Mouse (Mus musculus) stomach, embryonic 15.5 days (tissue): ENCODE data around the gene Smg7. TPM values are rescaled to one million over a fixed set of nuclear protein-coding genes. Genes with fewer than 3 reads are reported as not detected.

Experiments used
- ATAC-seq: fragments of 200-750 bp; cut with Nextera tagmentation; 2 replicates; pipeline ENCODE4 v1.8.0; 2017; ENCODE audit warnings: low read depth, moderate number of reproducible peaks, moderate TSS enrichment; ENCODE audit not compliant: insufficient read depth, low FRiP score
- H3K27ac ChIP-seq: fragments of 300-500 bp; sonication (generic); 2 replicates; pipeline ENCODE4 v1.5.1; 2015; ENCODE audit warnings: mild to moderate bottlenecking, inconsistent platforms
- H3K27me3 ChIP-seq: fragments of 300-500 bp; sonication (generic); replicated peaks from 2 replicates; pipeline ENCODE4 v1.6.1; 2015; ENCODE audit warnings: inconsistent platforms
- H3K36me3 ChIP-seq: fragments of 300-500 bp; sonication (generic); 2 replicates; pipeline ENCODE4 v1.6.1; 2015; ENCODE audit warnings: inconsistent platforms
- H3K4me1 ChIP-seq: fragments of 300-500 bp; sonication (generic); 2 replicates; pipeline ENCODE4 v1.6.1; 2015; ENCODE audit warnings: inconsistent platforms
- H3K4me2 ChIP-seq: fragments of 300-500 bp; sonication (generic); 2 replicates; pipeline ENCODE4 v1.6.1; 2015; ENCODE audit warnings: mild to moderate bottlenecking, inconsistent platforms
- H3K4me3 ChIP-seq: fragments of 300-500 bp; sonication (generic); replicated peaks from 2 replicates; pipeline ENCODE4 v1.5.1; 2015; ENCODE audit warnings: inconsistent platforms
- H3K9ac ChIP-seq: fragments of 300-500 bp; sonication (generic); 2 replicates; pipeline ENCODE4 v1.6.1; 2015; ENCODE audit warnings: inconsistent platforms
- H3K9me3 ChIP-seq: fragments of 300-500 bp; sonication (generic); 2 replicates; pipeline ENCODE4 v1.6.1; 2016; ENCODE audit warnings: inconsistent platforms
- WGBS: fragments of 180-500 bp; shearing (Covaris S2); methylation state at CpG from one replicate; pipeline ENCODE4 v1.1.7; 2015; 5-methylcytosine and 5-hydroxymethylcytosine counted together
- polyA plus RNA-seq: library from polyadenylated mRNA; unstranded; fragments of >200 nt; fragmentation: Nextera tagmentation; extraction: Ambion mirVana; gene quantifications from 2 replicates; pipeline ENCODE4 v1.2.1, GENCODE M21; 2015

The Smg7 gene
- polyA plus RNA-seq, 1 experiment from 2014 or later = 22.8 TPM

DNA sequence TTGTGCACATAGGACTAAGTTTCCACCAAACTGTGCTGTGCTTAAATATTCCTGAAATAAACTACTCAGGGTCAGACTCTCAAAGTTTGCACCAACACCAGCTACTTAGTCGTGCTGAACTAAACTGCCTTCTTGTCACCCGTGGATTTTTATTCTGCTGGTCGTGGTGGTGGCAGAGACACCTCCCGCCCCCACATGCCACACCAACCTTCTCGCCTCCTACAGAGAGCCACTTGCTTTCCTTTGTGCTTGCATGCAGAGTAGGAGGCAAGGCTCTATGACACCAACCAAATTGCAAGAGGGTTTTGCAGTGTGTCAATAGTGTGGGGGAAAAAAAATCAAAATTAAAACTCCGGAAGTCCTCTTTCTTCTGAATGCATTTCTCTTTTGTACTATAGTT is 82.9 kb downstream of the Smg7 start:
- H3K4me1 ChIP-seq = peaks cover 6% of the 10 kb centered on the region; the same call in 1 of the 2 replicates
- WGBS = 68% methylated on average over 6 of the region's 6 CpGs
- no peaks in the 10 kb centered on the region for H3K36me3 ChIP-seq
- no peaks in the 10 kb centered on the region for H3K9me3 ChIP-seq
- H3K27me3 ChIP-seq = no peaks in the 10 kb centered on the region
- H3K9ac ChIP-seq = no peak overlapping the region
- no peak for ATAC-seq
- H3K4me2 ChIP-seq = no peak overlapping the region
- H3K4me3 ChIP-seq = no peak overlapping the region
- H3K27ac ChIP-seq = no peak overlapping the region

DNA sequence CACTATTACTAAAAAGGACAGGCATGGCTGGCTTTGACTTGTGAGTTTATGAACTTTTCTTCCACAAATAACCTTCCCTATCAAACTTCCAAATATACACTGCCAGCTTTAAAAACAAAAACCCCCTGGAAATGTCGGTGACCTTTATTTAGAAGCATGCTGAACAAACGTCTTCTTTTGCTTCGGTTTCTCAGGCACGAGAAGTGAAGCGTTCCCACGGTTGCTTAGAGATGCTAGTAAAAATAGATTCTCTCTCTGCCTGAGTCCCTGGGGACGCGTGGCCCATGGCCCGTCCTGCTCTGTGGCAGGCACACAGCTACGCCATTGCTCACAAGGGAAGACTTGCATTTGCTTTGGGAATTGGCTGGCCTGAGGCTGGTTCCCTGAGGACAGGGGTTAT is 84.7 kb downstream of the Smg7 start:
- H3K36me3 ChIP-seq = no peaks in the 10 kb centered on the region
- no peak overlapping the region for H3K27ac ChIP-seq
- 54% methylated on average over 10 of the region's 10 CpGs for WGBS
- H3K9ac ChIP-seq = no peak overlapping the region
- no peaks in the 10 kb centered on the region for H3K27me3 ChIP-seq
- no peak for ATAC-seq
- no peak overlapping the region for H3K4me3 ChIP-seq
- H3K4me1 ChIP-seq = peaks cover 6% of the 10 kb centered on the region; the same call in 1 of the 2 replicates
- H3K4me2 ChIP-seq = no peak overlapping the region
- H3K9me3 ChIP-seq = no peaks in the 10 kb centered on the region

DNA sequence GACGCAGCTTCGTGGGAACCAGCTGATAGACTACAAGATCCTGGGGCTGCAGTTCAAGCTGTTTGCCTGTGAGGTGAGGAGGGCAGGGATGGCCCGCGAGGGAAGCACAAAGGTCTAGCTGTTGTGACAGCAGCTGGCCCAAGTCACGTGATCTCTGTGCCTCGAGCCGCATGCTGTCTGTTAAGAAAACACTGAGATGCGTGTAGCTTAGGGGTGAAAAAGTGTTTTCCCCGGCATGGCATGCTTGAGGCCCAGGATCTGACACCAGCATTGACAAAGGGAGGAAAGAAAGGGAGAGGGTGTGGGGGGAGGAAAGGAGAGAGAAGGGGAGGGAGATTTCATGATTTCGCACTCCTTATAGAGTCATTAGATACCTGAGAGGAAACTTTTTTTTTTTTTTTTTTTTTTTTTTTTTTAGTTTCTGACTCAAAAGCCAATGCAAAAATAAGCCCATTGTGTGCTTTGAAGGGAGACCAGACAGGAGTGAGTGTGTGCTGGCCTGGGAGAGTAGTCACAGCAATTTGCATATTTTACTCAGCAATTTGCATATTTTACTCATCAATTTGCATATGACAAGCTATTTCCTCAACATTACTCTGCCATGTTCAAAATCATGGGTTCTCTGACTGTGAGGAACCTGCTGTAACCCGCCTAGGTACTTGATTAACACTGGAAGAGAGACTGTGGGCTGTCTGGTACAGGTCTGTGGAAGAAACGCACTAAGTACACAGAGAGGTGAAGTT is 85.2 kb downstream of the Smg7 start:
- H3K9me3 ChIP-seq = no peaks in the 10 kb centered on the region
- no peak for ATAC-seq
- no peak overlapping the region for H3K9ac ChIP-seq
- H3K4me3 ChIP-seq = no peak overlapping the region
- WGBS = 42% methylated on average over 12 of the region's 12 CpGs
- H3K27me3 ChIP-seq = no peaks in the 10 kb centered on the region
- no peak overlapping the region for H3K27ac ChIP-seq
- peaks cover 6% of the 10 kb centered on the region; the same call in 1 of the 2 replicates for H3K4me1 ChIP-seq
- no peak overlapping the region for H3K4me2 ChIP-seq
- no peaks in the 10 kb centered on the region for H3K36me3 ChIP-seq

DNA sequence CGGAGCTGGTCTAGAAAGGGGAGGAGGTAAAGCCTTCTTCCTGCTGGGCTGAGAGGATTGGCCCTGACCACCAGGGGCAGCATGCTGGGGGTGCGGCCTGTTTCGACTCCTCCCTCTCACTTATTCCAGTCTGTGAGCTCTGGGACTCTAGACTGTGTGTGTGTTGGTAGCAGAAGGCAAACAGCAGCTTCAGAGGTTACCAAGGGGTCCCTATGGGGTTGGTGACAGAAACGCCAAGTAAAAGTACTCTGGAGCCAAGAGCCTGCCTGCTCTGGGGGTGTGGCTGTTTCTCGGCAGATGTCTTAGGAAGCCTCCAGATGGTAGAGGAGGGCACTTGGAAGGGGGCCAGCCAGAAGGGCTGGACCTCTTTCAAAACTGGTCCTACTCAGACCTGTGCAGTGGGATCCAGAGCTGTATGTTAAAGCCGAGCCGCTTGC is 87.2 kb downstream of the Smg7 start:
- H3K36me3 ChIP-seq = no peaks in the 10 kb centered on the region
- no peak overlapping the region for H3K4me3 ChIP-seq
- no peaks in the 10 kb centered on the region for H3K9me3 ChIP-seq
- no peaks in the 10 kb centered on the region for H3K27me3 ChIP-seq
- no peak overlapping the region for H3K27ac ChIP-seq
- peak; percentile 70 for ATAC-seq
- peak overlapping the region; percentile 40 for H3K4me2 ChIP-seq
- WGBS = 27% methylated on average over 7 of the region's 7 CpGs
- H3K9ac ChIP-seq = no peak overlapping the region
- H3K4me1 ChIP-seq = peaks cover 6% of the 10 kb centered on the region; the same call in 1 of the 2 replicates

DNA sequence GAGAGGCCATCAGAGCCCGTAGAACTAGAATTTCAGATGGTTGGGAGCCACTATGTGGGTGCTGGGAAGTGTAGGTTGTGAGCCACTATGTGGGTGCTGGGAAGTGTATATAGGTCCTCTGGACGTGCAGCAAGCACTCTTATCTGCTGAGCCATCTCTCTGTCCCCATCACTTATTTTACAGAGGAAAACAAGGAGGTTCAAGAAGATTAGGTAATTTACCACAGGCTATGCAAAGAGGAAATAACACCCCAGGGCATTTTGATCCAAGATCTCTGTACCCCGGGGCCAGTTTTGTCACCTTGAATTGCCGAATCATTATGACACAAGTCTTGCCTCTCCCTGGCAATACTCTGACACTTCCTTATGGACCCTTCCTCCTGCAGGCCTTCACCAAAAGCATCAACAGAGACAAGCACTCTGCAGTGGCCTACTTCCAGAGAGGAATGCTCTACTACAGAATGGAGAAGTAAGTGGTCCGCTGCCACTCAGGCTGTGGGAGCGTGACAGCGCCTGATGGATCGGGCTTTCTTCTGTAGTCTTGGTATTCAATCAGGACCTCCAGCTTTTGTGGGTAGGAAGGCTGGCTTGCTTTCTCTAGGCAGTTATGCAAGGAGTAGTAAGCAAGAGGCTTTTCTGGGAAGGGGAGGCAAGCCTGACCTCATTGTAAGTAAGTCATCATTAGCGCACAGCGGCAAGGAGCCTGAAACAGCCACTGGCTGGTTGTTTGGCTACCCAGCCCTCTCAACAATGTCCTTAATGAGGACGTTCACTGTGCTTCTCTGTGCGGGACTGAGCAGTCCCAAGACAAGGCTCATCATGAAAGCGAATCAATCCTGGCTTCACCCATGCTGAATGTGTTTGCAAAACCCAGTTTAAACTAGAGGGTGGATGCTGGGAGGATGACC is 91.7 kb downstream of the Smg7 start:
- H3K4me3 ChIP-seq = no peak overlapping the region
- no peaks in the 10 kb centered on the region for H3K36me3 ChIP-seq
- no peak overlapping the region for H3K9ac ChIP-seq
- WGBS = 75% methylated on average over 13 of the region's 13 CpGs
- no peaks in the 10 kb centered on the region for H3K9me3 ChIP-seq
- H3K4me2 ChIP-seq = no peak overlapping the region
- no peak for ATAC-seq
- no peaks in the 10 kb centered on the region for H3K27me3 ChIP-seq
- peaks cover 6% of the 10 kb centered on the region; the same call in 1 of the 2 replicates for H3K4me1 ChIP-seq
- H3K27ac ChIP-seq = no peak overlapping the region

DNA sequence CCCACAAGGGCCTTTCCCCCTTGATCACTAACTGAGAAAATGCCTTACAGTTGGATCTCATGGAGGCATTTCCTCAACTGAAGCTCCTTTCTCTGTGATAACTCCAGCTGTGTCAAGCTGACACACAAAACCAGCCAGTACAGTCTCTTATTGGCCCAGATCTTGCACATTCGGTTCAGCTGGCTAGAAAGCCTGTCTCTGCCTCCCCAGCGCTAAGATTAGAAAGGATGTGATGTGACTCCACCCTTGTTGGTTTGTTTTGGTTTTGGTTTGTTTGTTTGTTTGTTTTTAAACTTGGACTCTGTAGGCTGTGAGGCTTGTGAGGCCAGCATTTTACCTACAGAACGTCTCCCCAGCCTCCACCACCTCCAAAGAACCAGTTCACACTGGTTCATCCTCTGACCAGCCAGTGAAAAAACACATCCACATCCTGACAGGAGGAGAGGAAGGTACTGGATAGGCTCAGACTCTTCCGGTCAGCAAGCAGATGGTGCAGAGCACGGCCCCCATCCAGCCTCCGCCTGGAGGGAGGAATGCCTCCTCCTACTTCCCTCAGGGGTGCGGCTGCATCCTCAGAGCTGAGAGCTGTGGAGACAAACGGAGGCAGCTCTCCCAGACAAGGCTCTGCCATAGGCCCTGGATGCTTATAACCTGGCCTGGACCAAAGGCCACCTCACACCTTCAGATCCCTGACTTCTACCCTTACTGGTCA is 92.7 kb downstream of the Smg7 start:
- Histone ChIP-seq H3K27me3 (no peaks in the 10 kb centered on the region), H3K27ac (peak overlapping the region; percentile 57; the same call in 1 of the 2 replicates), H3K4me1 (no peaks in the 10 kb centered on the region), H3K9me3 (no peaks in the 10 kb centered on the region), H3K4me2 (no peak overlapping the region; the same call in 1 of the 2 replicates), H3K36me3 (no peaks in the 10 kb centered on the region), H3K9ac (no peak overlapping the region), H3K4me3 (no peak overlapping the region)
- peak; percentile 73 for ATAC-seq
- WGBS = 33% methylated on average over 8 of the region's 8 CpGs

DNA sequence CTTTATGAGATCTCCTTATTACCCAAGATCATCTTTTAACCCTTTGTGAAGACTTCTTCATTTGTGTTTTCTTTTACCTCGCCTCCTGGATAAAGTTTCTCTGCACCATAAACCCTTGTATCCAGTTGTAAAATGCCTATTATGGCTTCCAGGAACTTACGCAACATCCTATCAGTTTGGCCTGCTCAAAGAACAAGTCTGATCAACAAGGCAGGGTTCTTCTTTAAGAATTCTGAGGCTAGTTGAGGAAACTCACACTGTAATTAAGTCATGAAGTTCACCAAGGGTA is 94.1 kb downstream of the Smg7 start:
- no peak overlapping the region; the same call in 1 of the 2 replicates for H3K4me3 ChIP-seq
- no peaks in the 10 kb centered on the region for H3K4me1 ChIP-seq
- no peaks in the 10 kb centered on the region for H3K36me3 ChIP-seq
- peak overlapping the region; percentile 51; the same call in 1 of the 2 replicates for H3K27ac ChIP-seq
- WGBS = 80% methylated on average over 2 of the region's 2 CpGs
- no peak for ATAC-seq
- no peaks in the 10 kb centered on the region for H3K27me3 ChIP-seq
- H3K9me3 ChIP-seq = no peaks in the 10 kb centered on the region
- no peak overlapping the region for H3K9ac ChIP-seq
- no peak overlapping the region for H3K4me2 ChIP-seq

DNA sequence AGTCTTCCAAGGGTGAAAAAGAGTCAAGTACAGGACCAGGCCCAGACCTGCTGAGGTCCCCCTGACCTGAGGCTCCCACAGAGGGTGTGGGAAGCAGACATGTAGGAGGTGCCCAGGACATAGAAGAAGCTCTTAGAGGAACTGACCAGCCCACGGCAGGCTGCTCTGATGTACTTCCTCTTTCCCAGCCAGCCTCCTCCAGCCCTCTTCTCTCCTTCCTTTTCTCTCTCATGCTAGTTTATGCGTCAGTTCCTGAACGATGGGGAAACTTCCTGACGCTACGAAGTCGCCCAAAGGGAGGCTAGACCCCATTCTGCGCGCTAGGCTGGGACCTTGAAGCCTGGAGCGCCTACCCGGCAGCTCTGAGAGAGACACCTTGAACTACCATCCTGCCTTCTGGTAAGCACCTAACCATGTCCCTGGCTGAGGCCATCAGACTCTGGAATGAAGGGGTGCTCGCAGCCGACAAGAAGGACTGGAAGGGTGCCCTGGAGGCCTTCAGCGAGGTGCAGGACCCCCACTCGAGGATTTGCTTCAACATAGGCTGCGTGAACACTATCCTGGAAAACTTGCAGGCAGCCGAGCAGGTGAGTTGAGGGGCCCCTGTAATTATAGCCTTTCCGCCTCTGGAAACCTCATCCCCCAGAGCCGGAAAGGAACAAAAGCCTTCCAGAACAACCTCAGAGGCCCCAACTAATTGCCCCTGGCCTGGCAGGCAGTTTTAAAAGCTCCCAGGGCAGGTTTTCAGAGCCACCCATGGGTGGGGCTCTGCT is 94.6 kb downstream of the Smg7 start:
- Histone ChIP-seq H3K9ac (no peak overlapping the region), H3K4me1 (no peaks in the 10 kb centered on the region), H3K4me2 (no peak overlapping the region), H3K36me3 (no peaks in the 10 kb centered on the region), H3K9me3 (no peaks in the 10 kb centered on the region), H3K27ac (peak overlapping the region; percentile 51), H3K4me3 (no peak overlapping the region; the same call in 1 of the 2 replicates), H3K27me3 (no peaks in the 10 kb centered on the region)
- no peak; the same call in 1 of the 2 replicates for ATAC-seq
- 71% methylated on average over 18 of the region's 18 CpGs for WGBS

DNA sequence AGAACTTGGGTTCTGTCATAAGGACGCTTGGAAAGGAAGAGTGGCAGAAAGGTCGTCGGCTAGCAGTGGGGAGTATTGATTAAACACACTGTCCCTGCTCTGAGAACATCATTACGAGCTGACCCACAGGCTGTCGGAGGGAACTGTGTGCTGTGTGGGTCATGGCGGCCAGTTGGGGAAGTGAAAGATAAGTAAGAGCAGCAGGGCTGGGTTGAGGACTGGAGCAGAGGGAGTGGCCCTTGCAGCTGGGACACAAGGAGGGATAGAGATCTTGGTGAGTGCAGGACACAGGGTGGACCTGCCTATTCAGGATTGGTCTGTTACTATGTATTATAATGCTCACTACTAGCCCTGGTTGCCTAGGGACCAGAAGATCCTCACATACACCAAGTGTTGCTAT is 97.5 kb downstream of the Smg7 start:
- H3K9ac ChIP-seq = no peak overlapping the region
- WGBS = 70% methylated on average over 6 of the region's 6 CpGs
- no peak for ATAC-seq

DNA sequence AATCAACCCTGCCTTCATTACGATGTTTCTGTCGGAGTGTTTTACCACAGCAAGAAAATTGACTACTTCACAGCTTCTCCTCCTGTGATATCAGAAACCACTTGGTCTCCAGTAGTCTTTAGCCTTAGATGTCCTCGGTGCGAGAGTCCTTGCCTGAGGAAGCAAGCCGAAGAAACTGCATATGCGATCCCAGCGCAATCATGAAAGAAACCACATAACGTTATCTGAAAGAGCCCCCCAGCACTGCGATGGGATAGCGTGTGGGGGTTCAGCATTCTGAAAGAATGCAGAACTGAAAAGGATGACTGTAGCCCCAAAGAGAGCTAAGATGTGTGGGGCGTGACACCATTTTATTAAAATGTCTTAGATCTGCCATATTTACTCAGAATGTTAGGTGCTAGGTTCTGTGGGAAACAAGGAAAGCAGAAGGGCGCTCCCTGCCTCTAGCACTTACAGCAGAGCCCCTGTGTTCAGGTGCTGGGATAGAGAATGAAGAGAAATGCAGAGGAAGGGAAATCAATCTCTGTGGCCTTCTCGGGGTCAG is 101.7 kb downstream of the Smg7 start:
- Histone ChIP-seq H3K9me3 (no peaks in the 10 kb centered on the region), H3K4me1 (no peaks in the 10 kb centered on the region), H3K4me2 (no peak overlapping the region), H3K4me3 (no peak overlapping the region), H3K36me3 (no peaks in the 10 kb centered on the region), H3K9ac (no peak overlapping the region), H3K27ac (no peak overlapping the region; the same call in 1 of the 2 replicates), H3K27me3 (no peaks in the 10 kb centered on the region)
- WGBS = 81% methylated on average over 13 of the region's 13 CpGs
- no peak for ATAC-seq

More for the DNA sequence above, 97.5 kb downstream of the Smg7 start:
- Histone ChIP-seq H3K27me3 (no peaks in the 10 kb centered on the region), H3K4me3 (no peak overlapping the region), H3K27ac (no peak overlapping the region), H3K9me3 (no peaks in the 10 kb centered on the region), H3K4me1 (no peaks in the 10 kb centered on the region), H3K36me3 (no peaks in the 10 kb centered on the region), H3K4me2 (no peak overlapping the region)

DNA sequence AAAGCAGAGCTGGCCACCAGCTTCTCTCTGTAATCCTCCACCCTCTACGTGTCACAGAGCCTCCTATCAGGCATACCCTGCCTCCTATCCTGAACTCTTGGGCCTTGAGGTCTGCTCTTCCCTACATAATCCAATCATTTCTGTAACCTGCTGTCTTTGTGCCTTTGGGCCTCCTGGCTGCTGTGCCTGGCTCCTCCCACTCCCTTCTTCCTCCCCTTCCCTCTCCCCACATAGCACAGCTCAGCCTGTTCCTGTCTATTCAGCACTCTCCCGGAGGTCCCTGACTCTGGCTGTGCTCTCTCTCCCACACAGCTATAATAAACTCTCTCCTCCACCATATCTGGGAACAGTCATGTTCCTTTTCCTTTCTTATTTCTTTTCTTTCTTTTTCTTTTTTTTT is 102.5 kb downstream of the Smg7 start, which contains the start of gene Ncf2:
Gene Ncf2, plus strand, starts transcription at position 298 of the 400 bp plus-strand sequence.
- Histone ChIP-seq H3K27me3 (no peaks in the 10 kb centered on the region), H3K27ac (peak within 1 kb of the TSS; percentile 2), H3K4me3 (no peak within 1 kb of the TSS), H3K4me1 (no peaks in the 10 kb centered on the region), H3K9me3 (no peaks in the 10 kb centered on the region), H3K4me2 (no peak within 1 kb of the TSS), H3K9ac (no peak within 1 kb of the TSS), H3K36me3 (no peaks in the 10 kb centered on the region)
- peak; percentile 86; the same call in 1 of the 2 replicates for ATAC-seq
- 16% methylated on average over 2 of the region's 2 CpGs for WGBS
